Mouse (Mus musculus): ENCODE measurements around the gene Mael. TPM values are rescaled to one million over a fixed set of nuclear protein-coding genes. Genes with fewer than 3 reads are reported as not detected.

Mael gene
- total RNA-seq, 2 experiments from 2014 or later, result not detected

DNA sequence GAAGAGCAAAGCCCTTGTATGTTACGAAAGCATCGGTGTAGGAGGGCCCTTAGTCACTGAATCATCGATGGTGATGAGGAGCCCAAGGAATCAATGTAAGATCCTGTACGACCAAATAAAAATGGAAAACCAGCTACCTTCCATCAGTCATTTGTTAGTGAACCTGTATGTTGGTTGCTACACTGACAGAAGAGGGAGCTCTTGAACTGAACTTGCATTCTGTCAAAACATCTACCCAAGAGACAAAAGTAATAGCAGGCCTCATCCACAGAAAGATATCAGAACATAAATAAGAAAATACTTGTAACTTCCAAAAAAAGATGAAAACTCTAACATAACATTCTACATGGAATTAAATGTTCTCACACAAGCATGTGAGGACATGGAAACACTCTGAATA is 24.4 kb downstream of the Mael start:
- intact Hi-C loops (cut with DNase I), result no loop called here
- no peak for DNase-seq (ENCODE audit: low spot score)

- DNase-seq (ENCODE audit: low spot score), result no peak
- intact Hi-C loops (cut with DNase I), result no loop called here
Measured at GRCm38 (mm10) chr1:166209371-166209770, 29.2 kb downstream of the Mael start.

- no peak for DNase-seq (ENCODE audit: low spot score)
- intact Hi-C loops (cut with DNase I), result no loop called here
Measured at GRCm38 (mm10) chr1:166205159-166205558, 33.4 kb downstream of the Mael start.

- intact Hi-C loops (cut with DNase I), result no loop called here
- no peak for DNase-seq (ENCODE audit: low spot score)
Measured at GRCm38 (mm10) chr1:166204171-166204570, 34.4 kb downstream of the Mael start.

- intact Hi-C loops (cut with DNase I), result no loop called here
- DNase-seq (ENCODE audit: low spot score), result no peak
Measured at GRCm38 (mm10) chr1:166189821-166190220, 48.7 kb downstream of the Mael start.

GRCm38 (mm10) chr1:166185357-166185756 is 53.2 kb downstream of the Mael start:
- DNase-seq (ENCODE audit: low spot score), result no peak
- intact Hi-C loops (cut with DNase I), result no loop called here

GRCm38 (mm10) chr1:166184391-166185229 is 53.9 kb downstream of the Mael start:
- intact Hi-C loops (cut with DNase I), result no loop called here
- DNase-seq (ENCODE audit: low spot score), result no peak

DNA sequence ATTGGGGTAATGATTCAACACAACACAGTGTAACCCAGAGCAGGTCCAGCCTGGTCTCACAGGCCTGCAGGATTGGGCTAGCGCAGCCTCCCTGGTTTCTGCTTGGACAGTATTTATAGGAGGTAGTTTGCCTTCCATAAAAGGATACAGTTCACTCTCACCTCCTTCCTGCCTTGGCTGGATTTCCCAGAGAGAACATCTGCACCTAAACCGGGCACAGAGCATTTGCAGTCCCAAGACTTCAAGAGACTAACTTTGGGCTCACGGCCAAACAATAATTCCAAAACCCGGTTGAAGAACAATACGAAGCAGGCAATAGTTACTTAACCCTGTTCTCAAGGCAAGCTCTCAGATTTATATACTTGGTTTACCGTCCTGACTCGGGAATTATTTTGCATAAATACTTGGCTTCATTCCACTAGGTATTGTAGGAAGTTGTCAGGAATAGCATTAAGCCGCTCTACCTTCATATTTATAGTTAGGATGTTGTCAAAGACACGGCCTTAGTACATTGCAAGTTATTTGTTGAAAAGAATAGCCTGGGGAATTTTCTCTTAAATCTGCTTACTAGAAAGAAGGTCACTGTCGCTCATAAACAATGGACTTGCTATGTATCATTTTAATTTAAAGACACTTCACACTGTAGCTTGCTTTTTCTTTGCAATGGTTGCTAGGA is 55.5 kb downstream of the Mael start:
- intact Hi-C loops (cut with DNase I), result no loop called here

GRCm38 (mm10) chr1:166181510-166181909 is 57.0 kb downstream of the Mael start:
- intact Hi-C loops (cut with DNase I), result no loop called here

More for the DNA sequence above, 55.5 kb downstream of the Mael start:
- no peak for DNase-seq (ENCODE audit: low spot score)

DNA sequence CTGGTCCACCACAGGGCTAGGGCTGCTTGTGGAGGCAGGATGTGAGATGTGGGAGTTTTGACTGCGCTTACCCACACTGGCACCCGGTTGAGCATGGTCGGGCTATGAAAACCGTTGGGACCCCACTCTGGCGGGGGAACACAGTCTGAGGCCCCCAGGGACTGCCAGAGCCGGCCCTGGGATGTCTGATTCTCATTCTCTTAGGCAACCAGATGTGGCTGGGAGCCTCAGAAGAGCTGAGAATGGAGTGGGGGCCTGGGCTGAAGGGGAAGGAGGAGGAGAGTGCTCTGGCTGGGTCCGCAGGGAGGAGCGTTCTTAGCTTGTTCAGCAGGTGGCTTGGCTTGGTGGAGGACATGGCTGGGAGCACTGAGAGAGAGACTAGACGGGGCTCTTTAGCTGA is 64.9 kb downstream of the Mael start:
- intact Hi-C loops (cut with DNase I), result no loop called here
- no peak for DNase-seq (ENCODE audit: low spot score)

More at GRCm38 (mm10) chr1:166181510-166181909, 57.0 kb downstream of the Mael start:
- no peak for DNase-seq (ENCODE audit: low spot score)

DNA sequence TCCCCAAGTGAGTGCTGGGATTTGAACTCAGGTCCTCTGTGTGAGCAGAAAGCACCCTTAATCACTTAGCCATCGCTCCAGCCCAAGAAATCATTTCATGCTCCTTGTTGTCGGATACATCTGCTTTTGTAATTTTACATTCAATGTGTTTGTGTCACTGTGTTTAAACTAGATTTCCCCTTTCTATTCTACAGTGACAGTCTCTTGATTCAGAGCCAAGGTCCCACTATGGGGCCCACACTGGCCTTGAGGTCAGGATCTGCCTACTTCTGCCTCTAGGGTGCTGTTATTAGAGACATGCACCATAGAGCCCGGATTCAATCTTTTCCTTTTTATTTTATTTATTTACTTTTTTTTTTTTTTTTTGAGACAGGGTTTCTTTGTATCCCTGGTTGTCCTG is 65.6 kb downstream of the Mael start:
- intact Hi-C loops (cut with DNase I), result no loop called here

GRCm38 (mm10) chr1:166170852-166171251 is 67.7 kb downstream of the Mael start:
- intact Hi-C loops (cut with DNase I), result no loop called here
- DNase-seq (ENCODE audit: low spot score), result no peak

More for the DNA sequence above, 65.6 kb downstream of the Mael start:
- no peak for DNase-seq (ENCODE audit: low spot score)

- intact Hi-C loops (cut with DNase I), result no loop called here
- no peak for DNase-seq (ENCODE audit: low spot score)
Measured at GRCm38 (mm10) chr1:166169713-166170112, 68.8 kb downstream of the Mael start.

GRCm38 (mm10) chr1:166168017-166168416 is 70.5 kb downstream of the Mael start:
- DNase-seq (ENCODE audit: low spot score), result no peak
- intact Hi-C loops (cut with DNase I), result no loop called here

DNA sequence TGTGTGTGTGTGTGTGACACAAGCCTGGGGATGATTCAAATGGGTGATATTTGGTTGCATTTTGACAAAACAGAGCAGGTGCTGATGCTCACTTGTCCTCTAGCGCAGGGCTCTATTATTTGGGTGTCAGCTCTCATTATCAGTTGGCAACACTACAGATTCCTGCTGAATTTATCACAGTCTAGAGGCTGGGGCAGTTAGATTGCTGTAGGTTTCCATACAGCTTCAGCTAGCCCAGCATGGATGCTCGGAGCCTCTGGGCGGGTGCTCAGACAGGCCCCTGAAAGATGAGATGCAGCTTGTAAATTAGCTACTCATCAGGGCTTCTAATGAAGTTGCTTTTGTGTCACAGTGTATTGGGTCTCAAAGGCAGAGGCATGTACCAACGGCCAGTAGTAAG is 71.1 kb downstream of the Mael start:
- intact Hi-C loops (cut with DNase I), result no loop called here
- no peak for DNase-seq (ENCODE audit: low spot score)

DNA sequence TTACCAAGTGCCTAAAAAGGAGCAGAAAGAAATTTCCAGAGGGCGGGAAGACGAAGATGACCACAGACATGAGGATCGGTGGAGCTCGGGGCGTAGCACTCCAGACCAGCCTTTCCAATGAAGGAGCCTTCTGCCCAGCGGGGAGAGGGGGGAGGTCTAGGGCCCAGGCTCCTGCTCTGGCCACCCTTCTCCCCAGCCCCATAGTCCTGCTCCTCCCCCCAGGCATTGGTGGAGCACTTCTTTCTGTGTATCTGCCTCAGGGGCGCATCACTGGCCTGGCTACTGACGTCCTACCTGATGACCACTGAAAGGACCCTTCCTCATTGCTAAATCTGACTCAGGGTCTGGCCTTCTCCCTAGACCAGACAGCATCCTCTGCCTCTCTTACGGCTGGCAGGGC is 73.4 kb downstream of the Mael start:
- intact Hi-C loops (cut with DNase I), result no loop called here
- DNase-seq (ENCODE audit: low spot score), result no peak

DNA sequence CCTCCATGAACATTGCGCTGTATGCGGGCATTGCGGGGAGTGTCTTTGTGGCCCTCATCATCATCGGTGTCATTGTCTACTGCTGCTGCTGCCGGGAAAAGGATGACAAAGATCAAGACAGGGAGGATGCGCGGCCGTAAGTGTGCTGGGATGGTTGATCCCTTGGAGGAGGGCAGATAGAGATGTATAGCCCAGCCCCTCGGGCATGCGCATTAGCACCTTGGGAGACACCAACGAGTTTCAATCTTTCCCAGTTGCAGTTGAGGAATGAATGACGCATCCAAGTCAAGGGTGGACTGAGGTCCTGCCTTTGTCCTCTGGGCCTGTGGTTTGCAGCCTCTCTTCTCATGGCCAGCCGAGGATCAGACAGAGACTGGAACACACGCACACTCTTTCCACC is 74.0 kb downstream of the Mael start:
- DNase-seq (ENCODE audit: low spot score), result no peak
- intact Hi-C loops (cut with DNase I), result loop anchor here (5.0 kb wide), 1 partner anchor 88 kb away; the partner anchor contains the start of gene Ildr2

DNA sequence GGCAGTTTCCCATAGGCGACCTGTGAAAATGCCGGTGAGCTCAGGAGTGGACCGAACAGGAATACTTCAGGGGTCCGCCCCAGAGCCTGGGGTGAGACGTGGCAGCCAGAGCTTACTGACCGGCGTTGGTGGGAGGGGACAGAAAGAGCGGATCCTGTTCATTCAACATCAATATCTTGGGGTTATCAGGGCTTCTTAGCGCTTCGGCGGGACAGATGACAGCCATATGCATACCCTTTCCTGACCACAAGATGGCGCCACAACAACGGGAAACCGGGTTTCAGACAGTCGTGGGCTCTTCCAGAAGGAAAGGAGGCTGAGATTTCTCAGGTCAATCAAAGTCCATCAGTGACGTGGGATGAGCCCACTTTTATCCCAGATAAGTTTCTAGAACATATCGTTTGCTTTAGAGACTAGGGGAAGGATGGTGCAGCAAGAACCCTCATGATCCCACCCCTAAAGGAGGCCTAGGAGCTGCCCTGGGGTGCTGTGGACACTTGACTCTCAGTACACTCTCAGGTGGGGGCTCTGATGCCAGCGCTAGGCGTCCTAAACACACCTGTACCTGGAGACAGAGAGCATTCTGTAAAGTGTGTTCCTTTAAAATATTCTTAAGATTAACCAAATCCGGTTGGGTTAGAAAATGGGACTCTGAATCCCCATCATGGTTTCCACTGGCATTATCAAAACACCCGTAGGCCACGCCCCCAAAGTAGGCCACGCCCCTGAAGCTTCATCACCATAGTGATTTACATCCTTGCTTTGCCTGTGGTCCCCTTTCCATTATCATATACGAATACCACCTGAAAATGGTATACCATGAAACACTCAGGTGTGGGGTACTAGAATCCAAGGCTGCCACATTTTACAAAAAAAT is 77.7 kb downstream of the Mael start:
- peak; percentile 19 for DNase-seq (ENCODE audit: low spot score)
- intact Hi-C loops (cut with DNase I), result loop anchor here (1.0 to 5.0 kb wide), 3 partner anchors 91 to 200 kb away; partner anchors contain the start of gene Ildr2

- no peak for DNase-seq (ENCODE audit: low spot score)
- intact Hi-C loops (cut with DNase I), result loop anchor here (1.0 to 5.0 kb wide), 3 partner anchors 92 to 201 kb away; partner anchors contain the start of gene Ildr2
Measured at GRCm38 (mm10) chr1:166160111-166160510, 78.4 kb downstream of the Mael start.

- intact Hi-C loops (cut with DNase I), result loop anchor here (10.0 kb wide), 3 partner anchors 254 to 574 kb away; no protein-coding TSS in a partner anchor
- no peak for DNase-seq (ENCODE audit: low spot score)
Measured at GRCm38 (mm10) chr1:166158664-166159063, 79.9 kb downstream of the Mael start.
